27 mouse cellular contexts compared by ENCODE assay signal in the genomic region with DNA sequence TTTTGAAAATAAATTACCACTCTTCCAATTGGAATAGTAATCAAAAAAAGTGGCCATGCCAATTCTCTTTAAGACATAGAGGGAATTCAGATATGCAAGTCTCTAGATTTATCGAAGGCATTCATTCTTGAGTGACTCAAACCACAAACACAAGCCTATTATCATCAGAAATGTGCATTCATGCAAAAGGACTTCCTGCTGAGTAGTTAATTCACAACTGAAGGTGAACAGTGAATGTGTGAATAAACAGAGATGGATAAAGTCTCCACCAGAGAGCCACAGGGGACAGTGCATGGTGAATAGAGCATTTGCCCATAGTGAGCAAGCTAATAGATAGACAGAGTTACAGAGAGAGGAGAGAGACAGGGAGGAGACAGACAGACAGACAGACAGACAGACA.
DNase-seq lines count a peak whose midpoint lies in the region; ATAC-seq and TF ChIP-seq lines count a peak whose summit lies in the region.
"Had no signal": no experiment of that assay in that cellular context is flagged by ENCODE, and none has a peak within 500 bp of the region (broad histone marks: within the 10 kb centered on the region; RNA-seq: fewer than 3 reads in every experiment).

No protein-coding gene starts in this region.

- H3K4me2 ChIP-seq in forebrain, embryonic 12.5 days, result no peak overlapping the region
- H3K4me2 ChIP-seq in forebrain, embryonic 15.5 days (replicated peaks), result no peak overlapping the region
- H3K4me2 ChIP-seq in midbrain, postnatal 0 days (ENCODE audit: low read depth, low read length, poor library complexity, severe bottlenecking), result no peak overlapping the region
- no peak overlapping the region for H3K4me2 ChIP-seq in midbrain, embryonic 11.5 days
- no peak overlapping the region for H3K4me2 ChIP-seq in neural tube, embryonic 15.5 days
- H3K4me2 ChIP-seq: heart, embryonic 11.5 days; hindbrain, embryonic 13.5 days; intestine, embryonic 15.5 days; liver, embryonic 12.5 days; midbrain, embryonic 13.5 days had no signal

- H3K27me3 ChIP-seq in forebrain, embryonic 12.5 days, result no peaks in the 10 kb centered on the region
- H3K27me3 ChIP-seq in forebrain, embryonic 15.5 days, result no peaks in the 10 kb centered on the region
- no peaks in the 10 kb centered on the region for H3K27me3 ChIP-seq in midbrain, postnatal 0 days (ENCODE audit: insufficient read depth, low read length)
- no peaks in the 10 kb centered on the region for H3K27me3 ChIP-seq in midbrain, embryonic 11.5 days (ENCODE audit: control insufficient read depth, insufficient read depth, low read length)
- H3K27me3 ChIP-seq in neural tube, embryonic 15.5 days (replicated peaks), result no peaks in the 10 kb centered on the region
- H3K27me3 ChIP-seq: hindbrain, embryonic 13.5 days; intestine, embryonic 15.5 days; liver, embryonic 12.5 days; midbrain, embryonic 13.5 days had no signal

- H3K9me3 ChIP-seq in forebrain, embryonic 12.5 days, result no peaks in the 10 kb centered on the region
- H3K9me3 ChIP-seq in forebrain, embryonic 15.5 days, result no peaks in the 10 kb centered on the region
- no peaks in the 10 kb centered on the region for H3K9me3 ChIP-seq in midbrain, postnatal 0 days (ENCODE audit: low read length)
- no peaks in the 10 kb centered on the region for H3K9me3 ChIP-seq in midbrain, embryonic 11.5 days (ENCODE audit: control insufficient read depth, low read length)
- no peaks in the 10 kb centered on the region for H3K9me3 ChIP-seq in neural tube, embryonic 15.5 days (replicated peaks)
- H3K9me3 ChIP-seq: hindbrain, embryonic 13.5 days; intestine, embryonic 15.5 days; liver, embryonic 12.5 days; midbrain, embryonic 13.5 days had no signal

- H3K4me1 ChIP-seq in forebrain, embryonic 12.5 days, result no peaks in the 10 kb centered on the region
- no peaks in the 10 kb centered on the region for H3K4me1 ChIP-seq in forebrain, embryonic 15.5 days
- H3K4me1 ChIP-seq in midbrain, postnatal 0 days (ENCODE audit: insufficient read depth, low read length), result no peaks in the 10 kb centered on the region
- H3K4me1 ChIP-seq in midbrain, embryonic 11.5 days (ENCODE audit: control insufficient read depth, insufficient read depth, low read length), result no peaks in the 10 kb centered on the region
- no peaks in the 10 kb centered on the region for H3K4me1 ChIP-seq in neural tube, embryonic 15.5 days
- H3K4me1 ChIP-seq: hindbrain, embryonic 13.5 days; intestine, embryonic 15.5 days; liver, embryonic 12.5 days; midbrain, embryonic 13.5 days had no signal

- no peak overlapping the region for H3K9ac ChIP-seq in forebrain, embryonic 12.5 days
- H3K9ac ChIP-seq in forebrain, embryonic 15.5 days (replicated peaks), result no peak overlapping the region
- no peak overlapping the region for H3K9ac ChIP-seq in midbrain, postnatal 0 days (replicated peaks; ENCODE audit: low read length, poor library complexity, severe bottlenecking)
- no peak overlapping the region for H3K9ac ChIP-seq in midbrain, embryonic 11.5 days (ENCODE audit: low read length)
- H3K9ac ChIP-seq in neural tube, embryonic 15.5 days (replicated peaks), result no peak overlapping the region
- H3K9ac ChIP-seq: hindbrain, embryonic 13.5 days; intestine, embryonic 15.5 days; liver, embryonic 12.5 days; liver, postnatal 0 days; midbrain, embryonic 13.5 days had no signal

- WGBS in forebrain, embryonic 12.5 days, result 6% methylated on average over 1 of the region's 1 CpGs
- 4% methylated on average over 1 of the region's 1 CpGs for WGBS in forebrain, embryonic 15.5 days
- 14% methylated on average over 1 of the region's 1 CpGs for whole genome bisulfite sequencing in midbrain, postnatal 0 days
- 27% methylated on average over 1 of the region's 1 CpGs for WGBS in midbrain, embryonic 11.5 days
- WGBS in neural tube, embryonic 15.5 days, result 33% methylated on average over 1 of the region's 1 CpGs

- TF ChIP-seq CTCF in midbrain, postnatal 0 days (IDR thresholded peaks at IDR 0.05), result no peak

- H3K4me3 ChIP-seq in forebrain, embryonic 12.5 days (replicated peaks), result no peak overlapping the region
- H3K4me3 ChIP-seq in forebrain, embryonic 15.5 days, result no peak overlapping the region
- H3K4me3 ChIP-seq in midbrain, postnatal 0 days (ENCODE audit: low read depth, low read length), result no peak overlapping the region
- H3K4me3 ChIP-seq in midbrain, embryonic 11.5 days (ENCODE audit: low read depth, low read length), result no peak overlapping the region
- H3K4me3 ChIP-seq in neural tube, embryonic 15.5 days (replicated peaks), result no peak overlapping the region
- H3K4me3 ChIP-seq: gastrocnemius, adult 2 months; hindbrain, embryonic 13.5 days; intestine, embryonic 15.5 days; liver, embryonic 12.5 days; midbrain, embryonic 13.5 days had no signal

- DNase-seq in midbrain, postnatal 0 days (ENCODE audit: low spot score), result peak; percentile 7
- DNase-seq in midbrain, embryonic 11.5 days (ENCODE audit: low spot score, missing footprints), result no peak
- peak; percentile 36 for DNase-seq in embryo, embryonic 10.5 days (ENCODE audit: low spot score)
- DNase-seq: adrenal gland, postnatal 14 days; B cell, adult 2 months; cerebellum, postnatal 36 days; gastrocnemius, adult 2 months; gastrocnemius, postnatal 36 days; heart, adult 18-20 months; heart, postnatal 36 days; kidney, adult 8-10 months; layer of hippocampus, postnatal 36 days; left cerebral cortex, postnatal 4 days; liver, postnatal 0 days; lung, postnatal 36 days; right cerebral cortex, adult 18-20 months; thymus, postnatal 4 days had no signal

- H3K27ac ChIP-seq in forebrain, embryonic 12.5 days, result no peak overlapping the region
- H3K27ac ChIP-seq in forebrain, embryonic 15.5 days (replicated peaks), result no peak overlapping the region
- no peak overlapping the region for H3K27ac ChIP-seq in midbrain, postnatal 0 days (ENCODE audit: low read depth, low read length)
- H3K27ac ChIP-seq in midbrain, embryonic 11.5 days (ENCODE audit: low read depth, low read length), result no peak overlapping the region
- H3K27ac ChIP-seq in neural tube, embryonic 15.5 days (replicated peaks), result no peak overlapping the region
- H3K27ac ChIP-seq: gastrocnemius, adult 2 months; hindbrain, embryonic 13.5 days; intestine, embryonic 15.5 days; kidney, postnatal 0 days; liver, embryonic 12.5 days; midbrain, embryonic 13.5 days had no signal

- ATAC-seq in forebrain, embryonic 12.5 days (ENCODE audit: low FRiP score), result peak; percentile 79; the same call in 1 of the 2 replicates
- no peak for ATAC-seq in forebrain, embryonic 15.5 days (replicated peaks)
- no peak for ATAC-seq in midbrain, postnatal 0 days (ENCODE audit: low FRiP score)
- no peak for ATAC-seq in midbrain, embryonic 11.5 days (ENCODE audit: low FRiP score)
- no peak for ATAC-seq in inflammation-experienced regulatory T-cells, adult 6 months
- ATAC-seq in neural tube, embryonic 15.5 days (ENCODE audit: low FRiP score), result no peak
- ATAC-seq: intestine, embryonic 15.5 days; liver, embryonic 12.5 days; liver, postnatal 0 days; midbrain, embryonic 13.5 days had no signal

- no peaks in the 10 kb centered on the region for H3K36me3 ChIP-seq in forebrain, embryonic 12.5 days (replicated peaks)
- no peaks in the 10 kb centered on the region for H3K36me3 ChIP-seq in forebrain, embryonic 15.5 days
- H3K36me3 ChIP-seq in midbrain, postnatal 0 days (ENCODE audit: insufficient read depth, low read length), result no peaks in the 10 kb centered on the region
- no peaks in the 10 kb centered on the region for H3K36me3 ChIP-seq in midbrain, embryonic 11.5 days (ENCODE audit: control insufficient read depth, insufficient read depth, low read length)
- H3K36me3 ChIP-seq in neural tube, embryonic 15.5 days, result no peaks in the 10 kb centered on the region
- H3K36me3 ChIP-seq: hindbrain, embryonic 13.5 days; intestine, embryonic 15.5 days; liver, embryonic 12.5 days; midbrain, embryonic 13.5 days had no signal
